Mouse (Mus musculus): ENCODE data around the gene Fam89a.

- TF ChIP-seq CTCF (IDR thresholded peaks at IDR 0.05; ENCODE audit: insufficient read depth, low read depth, low read length) = no peak
- TF ChIP-seq POLR2A (IDR thresholded peaks at IDR 0.05; ENCODE audit: insufficient read depth, low read depth, low read length) = no peak
Observed at GRCm38 (mm10) chr8:124791751-124792150, 40.1 kb upstream of the Fam89a start.
